Mouse (Mus musculus): ENCODE data around the gene Ngf. TPM values are rescaled to one million over a fixed set of nuclear protein-coding genes. Genes with fewer than 3 reads are reported as not detected.

Ngf gene
- total RNA-seq, 2 experiments from 2014 or later = 7.3 to 11.9 TPM

DNA sequence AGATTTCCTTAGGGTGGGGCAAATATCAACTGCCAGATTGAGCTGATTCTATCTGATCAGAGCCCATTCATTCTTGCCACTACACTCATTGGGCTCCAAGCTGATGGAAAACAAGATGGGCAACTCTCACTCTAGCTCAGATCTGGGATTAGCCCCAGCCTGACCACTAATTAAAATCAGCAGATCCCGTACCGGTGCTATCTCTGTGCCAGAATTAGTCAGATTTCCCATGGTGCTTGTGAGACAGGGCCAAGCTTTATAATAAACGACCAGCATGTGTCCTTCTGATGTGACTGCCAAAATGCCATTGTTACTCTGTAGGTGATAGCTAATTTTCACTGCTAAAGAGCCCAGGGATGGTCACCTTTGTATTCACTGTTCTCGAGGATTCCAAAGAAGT lies 31.5 kb downstream of the Ngf start:
- intact Hi-C loops (cut with DNase I) = no loop called here
- no peak for DNase-seq (ENCODE audit: low spot score in 2 of 2)

DNA sequence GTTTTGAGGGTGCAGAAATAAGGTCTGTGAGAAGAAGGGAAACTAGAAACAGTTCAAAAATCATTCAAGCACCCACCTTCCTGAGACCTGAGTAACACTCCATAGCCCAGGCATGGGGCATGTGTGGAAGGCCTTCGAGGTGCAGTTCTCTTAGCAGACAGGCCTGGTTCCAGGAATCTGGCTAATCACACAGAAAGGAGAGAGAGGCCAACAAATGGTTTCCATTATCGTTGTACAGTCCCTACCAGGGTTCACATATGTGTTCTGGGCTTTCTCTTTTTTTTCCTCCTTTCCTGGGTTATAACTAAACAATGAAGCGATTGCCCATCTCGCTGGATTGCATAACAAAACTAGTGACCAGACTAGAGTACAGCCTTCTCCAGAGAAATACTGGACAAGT lies 35.4 kb downstream of the Ngf start:
- intact Hi-C loops (cut with DNase I) = no loop called here
- DNase-seq (ENCODE audit: low spot score in 2 of 2) = no peak

DNA sequence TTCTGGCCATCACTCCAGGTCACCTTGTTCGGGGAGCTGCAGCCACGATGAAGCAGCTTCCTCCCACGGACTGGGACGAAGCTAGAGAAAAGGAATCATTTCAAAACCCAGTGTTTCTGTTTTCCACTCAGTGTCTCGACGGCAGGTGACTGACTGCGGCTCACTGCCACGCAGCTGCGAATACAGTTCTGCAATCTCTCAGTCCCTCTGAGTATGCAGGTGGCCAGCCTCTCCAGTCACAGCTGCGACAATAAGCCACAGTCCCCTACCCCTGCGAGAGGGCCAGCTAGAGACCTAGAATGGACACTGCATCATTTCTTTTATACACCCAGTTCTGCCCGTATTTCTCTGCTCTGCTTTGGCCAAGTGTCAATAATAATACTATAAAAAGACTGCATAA lies 36.3 kb downstream of the Ngf start:
- intact Hi-C loops (cut with DNase I) = no loop called here
- no peak for DNase-seq (ENCODE audit: low spot score in 2 of 2)

DNA sequence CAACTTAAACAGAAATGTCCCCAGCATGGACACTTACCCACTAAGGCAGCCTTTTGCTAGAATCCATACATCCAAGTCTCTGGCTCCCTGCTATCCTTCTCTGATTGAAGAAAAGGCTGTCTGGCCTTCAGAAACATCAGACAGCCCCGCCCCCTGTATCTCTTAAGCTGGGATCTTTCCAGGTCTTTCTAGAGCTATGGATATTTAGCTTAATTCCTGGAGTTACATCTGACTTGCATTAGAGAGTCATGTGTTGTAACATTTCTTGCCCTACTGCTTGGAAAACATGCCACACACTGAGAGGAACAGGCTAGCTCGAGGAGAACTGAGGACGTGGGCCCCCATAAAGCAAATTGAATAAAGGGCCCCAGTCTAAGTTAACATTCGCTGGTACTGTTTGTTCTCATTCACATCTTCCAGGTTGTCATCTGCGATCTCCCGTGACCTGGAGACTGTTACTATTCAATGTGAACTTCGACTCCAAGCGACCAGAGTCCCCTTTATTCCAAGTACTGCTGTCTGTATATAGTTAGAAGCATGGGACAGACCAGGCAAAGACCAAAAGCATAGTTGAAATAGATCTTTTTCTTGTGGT lies 38.0 kb downstream of the Ngf start:
- intact Hi-C loops (cut with DNase I) = no loop called here

DNA sequence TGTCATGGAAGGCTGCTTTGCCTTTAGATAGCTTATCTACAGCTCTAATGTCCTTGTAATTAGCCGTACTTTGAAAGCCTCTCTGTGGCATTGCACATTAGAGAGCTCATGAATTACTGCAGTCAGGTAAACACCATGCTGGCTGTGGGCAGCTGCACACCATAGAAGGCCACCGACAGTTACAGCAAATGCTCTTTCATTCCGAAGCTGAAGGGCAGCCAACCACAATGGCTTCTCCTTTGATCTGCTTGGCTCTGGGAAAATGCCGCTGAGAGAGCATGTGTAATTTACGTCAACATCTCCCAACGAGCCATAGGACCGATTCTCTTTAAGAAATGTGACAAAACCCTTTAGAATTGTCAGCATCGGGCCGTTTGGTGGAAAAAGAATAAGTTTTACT lies 38.7 kb downstream of the Ngf start:
- no peak for DNase-seq (ENCODE audit: low spot score in 2 of 2)
- intact Hi-C loops (cut with DNase I) = no loop called here

More for the DNA sequence above, 38.0 kb downstream of the Ngf start:
- no peak for DNase-seq (ENCODE audit: low spot score in 2 of 2)

DNA sequence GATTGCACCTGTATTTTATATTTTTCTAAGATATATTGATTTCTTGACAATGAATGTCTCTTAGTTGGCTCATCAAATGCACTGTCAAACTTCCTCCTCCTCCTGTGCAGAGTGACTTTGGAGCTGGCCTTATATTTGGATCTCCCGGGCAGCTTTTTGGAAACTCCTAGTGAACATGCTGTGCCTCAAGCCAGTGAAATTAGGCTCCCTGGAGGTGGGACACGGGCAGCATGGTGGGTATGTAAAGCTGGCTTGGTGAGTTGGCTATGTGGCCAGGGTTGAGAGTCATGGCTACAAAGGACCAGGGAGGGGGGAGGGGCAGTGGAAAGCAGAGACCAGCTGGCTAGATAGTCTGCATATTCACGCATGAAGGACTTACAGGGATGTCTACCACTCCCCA lies 39.9 kb downstream of the Ngf start:
- no peak for DNase-seq (ENCODE audit: low spot score in 2 of 2)
- intact Hi-C loops (cut with DNase I) = no loop called here

DNA sequence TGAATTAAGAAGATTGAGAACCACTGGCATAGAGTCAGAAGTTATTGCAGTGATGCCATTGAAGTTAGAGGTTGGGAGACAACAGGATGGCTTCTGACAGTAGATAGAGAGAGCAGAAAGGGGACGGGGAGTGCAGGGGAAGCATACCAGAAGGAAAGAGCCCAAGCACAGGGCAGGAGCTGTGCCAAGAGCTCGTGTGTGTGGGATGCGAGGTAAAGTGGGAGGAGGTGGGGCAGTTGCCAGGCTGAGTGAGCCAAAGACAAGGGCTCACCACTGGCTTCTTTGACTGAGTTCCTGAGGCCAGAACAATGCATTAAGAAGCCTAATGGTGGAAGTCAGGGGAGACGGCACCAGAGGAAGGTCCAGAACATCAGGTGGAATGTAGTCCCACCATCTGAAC lies 47.2 kb downstream of the Ngf start:
- intact Hi-C loops (cut with DNase I) = no loop called here

DNA sequence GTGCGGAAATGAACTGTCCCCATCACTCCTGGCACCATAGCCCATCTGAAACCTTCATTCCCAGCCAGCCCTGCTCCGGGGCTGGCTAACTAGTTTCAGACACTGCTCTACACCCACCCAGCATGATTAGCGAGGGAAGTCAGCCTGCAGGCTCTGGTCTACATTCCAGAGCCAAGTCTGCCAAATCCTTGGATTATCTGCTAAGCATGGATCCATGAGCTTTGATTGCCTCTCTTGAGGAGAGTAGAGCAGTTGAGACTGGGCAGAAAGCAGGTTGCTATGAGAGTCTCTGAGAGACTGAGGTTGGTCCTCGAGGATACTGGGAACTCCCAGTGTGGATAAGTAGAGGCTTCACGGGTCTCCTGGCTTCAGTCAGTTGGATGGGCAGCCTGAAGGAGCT lies 51.3 kb downstream of the Ngf start:
- DNase-seq (ENCODE audit: low spot score in 2 of 2) = no peak
- intact Hi-C loops (cut with DNase I) = no loop called here

More for the DNA sequence above, 47.2 kb downstream of the Ngf start:
- no peak for DNase-seq (ENCODE audit: low spot score in 2 of 2)

DNA sequence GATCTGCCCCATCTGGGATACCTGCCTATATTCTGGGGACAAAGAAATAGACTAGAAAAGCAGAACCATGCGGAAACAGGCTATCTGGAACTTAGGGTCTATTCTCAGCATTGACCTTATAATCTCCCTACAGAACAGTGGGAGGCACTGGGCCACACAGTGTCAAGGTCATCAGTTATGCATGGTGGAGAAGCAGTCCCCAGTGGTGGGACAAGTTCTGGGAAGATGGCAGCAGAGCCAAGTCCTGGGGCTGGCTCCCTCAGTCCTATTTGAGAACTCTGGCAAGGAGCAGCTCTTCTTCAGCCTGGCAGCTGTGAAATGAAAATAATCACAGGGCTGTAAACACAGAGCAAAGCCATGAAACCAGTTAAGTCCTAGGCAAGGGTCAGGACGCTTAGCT lies 54.0 kb downstream of the Ngf start:
- intact Hi-C loops (cut with DNase I) = no loop called here
- no peak for DNase-seq (ENCODE audit: low spot score in 2 of 2)

DNA sequence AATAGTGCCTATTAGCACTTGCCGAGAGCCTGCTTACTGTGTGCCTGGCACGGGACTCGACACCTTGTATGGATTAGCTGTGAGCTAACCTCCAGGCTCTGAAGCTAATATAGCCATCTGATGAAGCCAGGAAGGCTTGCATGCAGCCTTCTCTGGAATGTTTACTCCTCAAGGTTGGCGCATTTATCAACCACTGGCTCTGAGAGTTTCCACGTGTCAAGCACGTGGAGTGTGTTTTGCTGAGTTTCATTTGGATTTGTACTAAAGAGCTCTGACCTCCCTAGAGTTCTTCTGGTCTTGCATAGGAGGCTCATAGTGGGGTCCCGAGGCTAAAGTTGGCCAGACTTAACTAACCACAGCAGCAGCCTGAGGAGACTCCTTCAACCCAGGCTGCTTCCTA lies 55.2 kb downstream of the Ngf start:
- intact Hi-C loops (cut with DNase I) = no loop called here
- DNase-seq (ENCODE audit: low spot score in 2 of 2) = no peak

DNA sequence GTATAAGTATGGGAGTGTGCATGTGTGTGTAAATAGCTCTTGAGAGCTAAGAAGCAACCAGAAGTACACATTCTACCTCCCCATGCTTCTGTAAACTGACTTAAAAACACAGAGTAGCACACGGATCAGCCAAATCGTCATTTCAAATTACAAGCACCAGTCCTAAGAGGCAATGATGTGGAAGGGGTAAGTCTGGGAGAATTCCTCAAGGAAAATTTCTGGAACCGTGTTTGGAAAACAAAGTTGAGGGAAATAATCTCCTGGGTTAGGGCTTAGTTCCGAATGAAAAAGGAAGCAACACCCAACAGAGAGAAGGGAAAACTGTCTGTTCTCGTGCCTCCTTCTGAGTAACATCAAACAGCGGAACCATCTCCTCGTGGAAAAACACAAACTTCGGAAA lies 56.1 kb downstream of the Ngf start:
- intact Hi-C loops (cut with DNase I) = no loop called here
- no peak for DNase-seq (ENCODE audit: low spot score in 2 of 2)

DNA sequence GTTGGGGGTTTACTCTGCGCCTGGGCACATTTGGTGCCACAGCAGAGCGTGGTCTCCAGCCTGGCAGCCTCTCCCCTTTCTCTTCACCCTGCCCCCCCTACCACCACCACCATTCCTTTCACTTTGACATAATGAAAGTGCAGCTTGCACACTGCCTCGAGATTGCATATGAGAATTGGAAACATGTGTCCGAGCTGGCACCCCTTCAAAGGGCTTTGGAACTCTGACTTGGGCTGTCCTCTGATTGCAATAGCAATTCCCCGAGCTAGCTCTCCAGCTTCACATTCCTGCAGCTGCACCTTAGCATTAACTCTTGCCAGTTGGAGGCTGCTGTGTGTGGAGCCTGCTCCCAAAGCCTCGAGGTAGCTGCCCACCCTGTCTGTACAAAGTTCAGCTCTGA lies 56.8 kb downstream of the Ngf start:
- no peak for DNase-seq (ENCODE audit: low spot score in 2 of 2)
- intact Hi-C loops (cut with DNase I) = no loop called here

DNA sequence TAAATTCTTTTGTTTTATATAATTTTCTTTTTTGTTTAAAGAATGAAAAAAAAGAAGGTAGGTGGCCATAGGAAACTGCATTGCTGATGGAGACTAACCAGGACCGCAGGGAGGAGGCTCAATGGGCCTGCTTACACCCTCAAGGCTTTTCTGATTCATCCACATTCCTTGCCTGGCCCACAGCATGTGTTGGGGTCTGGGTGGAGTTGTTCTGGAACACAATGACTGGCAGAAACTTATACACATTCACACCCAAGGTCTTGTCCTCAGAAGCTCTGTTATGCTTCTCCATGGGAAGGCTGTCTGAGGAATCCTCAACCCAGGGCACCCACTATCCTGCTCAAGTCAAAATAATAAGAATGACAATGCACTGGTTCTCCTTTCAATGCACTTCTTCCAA lies 65.0 kb downstream of the Ngf start:
- no peak for DNase-seq (ENCODE audit: low spot score in 2 of 2)
- intact Hi-C loops (cut with DNase I) = no loop called here

DNA sequence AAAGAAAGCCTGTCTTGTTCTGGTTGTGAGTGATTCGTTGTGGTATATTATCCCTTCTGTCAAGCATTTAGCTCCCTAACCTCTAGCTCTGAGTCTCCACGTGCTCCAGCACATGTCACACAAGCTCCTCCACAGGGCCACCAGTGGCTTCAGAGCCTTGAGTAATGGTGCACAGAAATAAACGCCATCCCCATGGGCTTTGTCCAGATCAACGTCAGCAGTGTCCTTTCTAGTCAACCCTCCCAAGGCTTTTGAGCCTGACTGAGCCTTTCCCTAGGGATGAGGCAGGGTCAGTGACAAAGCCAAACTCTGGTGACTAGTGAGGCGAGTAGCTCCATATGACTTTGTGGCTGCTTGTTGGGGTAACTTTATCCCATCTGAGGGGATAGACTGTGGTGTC lies 73.9 kb downstream of the Ngf start:
- intact Hi-C loops (cut with DNase I) = no loop called here
- no peak for DNase-seq (ENCODE audit: low spot score in 2 of 2)

DNA sequence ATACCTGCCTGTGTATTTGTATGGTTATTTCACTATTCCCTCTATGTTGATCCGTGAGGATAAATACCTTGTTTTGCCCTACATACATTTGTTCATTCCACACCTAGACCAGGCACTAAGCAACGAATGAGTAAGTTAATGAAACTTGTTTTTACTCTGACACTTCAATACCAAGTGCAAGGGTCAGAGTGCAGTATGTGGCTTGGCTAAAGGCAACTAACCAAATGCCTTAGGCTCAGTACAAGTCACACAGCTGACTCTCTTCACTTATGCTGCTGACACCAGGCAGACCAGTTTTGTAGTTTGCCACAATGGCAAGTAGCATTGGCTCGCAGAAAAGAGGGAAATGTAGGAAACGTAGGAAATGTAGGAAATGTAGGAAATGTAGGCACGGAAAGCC lies 77.8 kb downstream of the Ngf start:
- intact Hi-C loops (cut with DNase I) = no loop called here
- DNase-seq (ENCODE audit: low spot score in 2 of 2) = no peak

DNA sequence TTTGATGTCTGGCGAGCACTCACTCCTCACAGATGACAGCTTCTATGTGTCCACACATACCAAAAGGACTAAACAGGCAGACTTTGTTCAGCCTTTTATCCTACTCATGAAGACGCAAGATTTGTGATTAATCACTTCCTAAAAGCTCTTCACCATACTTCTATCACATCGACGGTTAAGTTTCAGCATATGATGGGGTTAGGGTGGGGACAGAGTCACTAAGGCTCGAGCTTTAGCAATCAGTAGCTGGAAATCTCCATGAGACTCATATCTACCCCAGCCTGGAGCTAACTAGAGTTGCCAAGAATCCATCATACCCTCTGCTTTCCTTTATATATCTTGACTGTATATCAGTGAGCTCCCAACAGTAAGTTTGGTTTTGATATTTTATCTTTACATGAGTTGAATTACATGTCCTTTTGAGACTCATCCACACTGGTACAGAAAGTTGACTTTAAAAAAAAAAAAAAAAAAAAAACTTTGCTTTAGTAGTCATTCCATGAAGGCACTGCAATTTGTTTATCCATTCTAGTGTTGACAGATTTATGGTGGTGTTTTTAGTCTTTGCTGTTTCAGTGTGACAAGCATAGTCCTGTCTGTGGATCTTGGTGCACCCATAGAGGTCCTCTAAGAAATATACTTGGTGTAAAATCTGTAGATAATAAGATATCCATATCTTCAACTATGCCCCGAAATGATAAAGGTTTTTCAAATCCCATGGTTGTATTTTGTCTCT lies 84.4 kb downstream of the Ngf start:
- intact Hi-C loops (cut with DNase I) = no loop called here
- no peak for DNase-seq (ENCODE audit: low spot score in 2 of 2)

DNA sequence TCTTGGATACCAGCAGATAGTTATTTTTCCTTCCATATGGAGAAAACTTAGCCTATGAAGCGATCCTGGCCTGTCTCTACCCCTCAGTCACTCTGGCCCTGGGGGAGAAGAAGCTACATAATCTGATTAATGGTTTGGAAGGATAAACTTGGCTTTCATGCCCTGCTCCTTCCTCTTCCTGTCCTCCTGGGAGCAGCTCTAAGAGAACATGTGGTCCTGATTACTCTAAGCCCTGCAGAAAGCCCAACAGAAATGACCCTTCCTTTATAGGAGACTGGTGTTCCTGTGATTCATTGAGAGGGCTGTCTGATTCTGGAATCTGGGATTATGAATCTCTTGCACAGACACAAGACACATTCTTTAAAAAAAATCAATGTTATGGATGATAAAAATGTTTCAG lies 86.4 kb downstream of the Ngf start:
- DNase-seq (ENCODE audit: low spot score in 2 of 2) = no peak
- intact Hi-C loops (cut with DNase I) = no loop called here

DNA sequence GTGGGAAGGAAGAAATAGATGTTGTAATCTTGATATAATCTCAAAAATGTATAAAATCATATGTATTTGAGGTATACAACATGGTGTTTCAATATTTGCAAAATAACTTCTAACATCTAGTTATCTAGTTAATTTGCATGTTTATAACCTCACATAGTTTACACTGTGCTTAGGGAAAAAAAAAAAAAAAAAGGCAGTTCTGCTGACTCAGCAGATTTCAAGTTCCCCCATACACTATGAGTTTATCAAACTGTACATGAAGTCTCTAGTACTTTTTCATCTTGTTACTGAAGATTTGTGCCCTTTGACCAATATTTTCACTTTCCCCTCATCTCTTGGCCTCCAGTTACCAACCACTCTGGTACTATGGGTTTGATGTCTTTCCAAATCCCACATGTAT lies 86.9 kb downstream of the Ngf start:
- no peak for DNase-seq (ENCODE audit: low spot score in 2 of 2)
- intact Hi-C loops (cut with DNase I) = no loop called here
